Mouse (Mus musculus) heart, embryonic 12.5 days (tissue): ENCODE data around the gene Grik5. TPM values are rescaled to one million over a fixed set of nuclear protein-coding genes. Genes with fewer than 3 reads are reported as not detected.

Source experiments
- ATAC-seq: fragments of 200-750 bp; cut with Nextera tagmentation; 2 replicates; pipeline ENCODE4 v1.8.0; 2017; ENCODE audit warnings: moderate TSS enrichment, moderate library complexity; ENCODE audit not compliant: insufficient number of reproducible peaks, low FRiP score
- H3K27ac ChIP-seq: fragments of 300-500 bp; sonication (generic); 2 replicates; pipeline ENCODE4 v1.5.1; 2016; ENCODE audit warnings: mild to moderate bottlenecking, moderate library complexity; ENCODE audit not compliant: poor library complexity, severe bottlenecking
- H3K27me3 ChIP-seq: fragments of 300-500 bp; sonication (generic); replicated peaks from 2 replicates; pipeline ENCODE4 v1.6.1; 2016; ENCODE audit warnings: mild to moderate bottlenecking, moderate library complexity
- H3K36me3 ChIP-seq: fragments of 300-500 bp; sonication (generic); 2 replicates; pipeline ENCODE4 v1.6.1; 2016; ENCODE audit warnings: mild to moderate bottlenecking, moderate library complexity
- H3K4me1 ChIP-seq: fragments of 300-500 bp; sonication (generic); replicated peaks from 2 replicates; pipeline ENCODE4 v1.6.1; 2016; ENCODE audit warnings: mild to moderate bottlenecking
- H3K4me2 ChIP-seq: fragments of 300-500 bp; sonication (generic); 2 replicates; pipeline ENCODE4 v1.6.1; 2016; ENCODE audit warnings: mild to moderate bottlenecking, moderate library complexity
- H3K4me3 ChIP-seq: fragments of 300-500 bp; sonication (generic); 2 replicates; pipeline ENCODE4 v1.5.1; 2016; ENCODE audit warnings: mild to moderate bottlenecking
- H3K9ac ChIP-seq: fragments of 300-500 bp; sonication (generic); 2 replicates; pipeline ENCODE4 v1.6.1; 2016; ENCODE audit warnings: mild to moderate bottlenecking, moderate library complexity
- H3K9me3 ChIP-seq: fragments of 300-500 bp; sonication (generic); replicated peaks from 2 replicates; pipeline ENCODE4 v1.6.1; 2016; ENCODE audit warnings: mild to moderate bottlenecking, moderate library complexity
- whole genome bisulfite sequencing: fragments of 180-500 bp; shearing (Covaris S2); methylation state at CpG from one replicate; pipeline ENCODE4 v1.1.7; 2016; 5-methylcytosine and 5-hydroxymethylcytosine counted together
- polyA plus RNA-seq: library from polyadenylated mRNA; unstranded; fragments of >200 nt; fragmentation: Nextera tagmentation; extraction: Ambion mirVana; gene quantifications from 2 replicates; pipeline ENCODE4 v1.2.1, GENCODE M21; 2016

The Grik5 gene
- polyA plus RNA-seq, 1 experiment from 2014 or later, result 7.7 TPM

GRCm38 (mm10) chr7:24983396-24983795 is 88.8 kb downstream of the Grik5 start:
- Histone ChIP-seq H3K27ac (no peak overlapping the region), H3K4me2 (no peak overlapping the region), H3K9ac (no peak overlapping the region), H3K4me1 (no peaks in the 10 kb centered on the region), H3K27me3 (peaks cover 6% of the 10 kb centered on the region; the same call in 1 of the 2 replicates), H3K9me3 (no peaks in the 10 kb centered on the region; the same call in 1 of the 2 replicates), H3K4me3 (no peak overlapping the region), H3K36me3 (no peaks in the 10 kb centered on the region)
- WGBS, result 70% methylated on average over 5 of the region's 5 CpGs
- ATAC-seq, result no peak

DNA sequence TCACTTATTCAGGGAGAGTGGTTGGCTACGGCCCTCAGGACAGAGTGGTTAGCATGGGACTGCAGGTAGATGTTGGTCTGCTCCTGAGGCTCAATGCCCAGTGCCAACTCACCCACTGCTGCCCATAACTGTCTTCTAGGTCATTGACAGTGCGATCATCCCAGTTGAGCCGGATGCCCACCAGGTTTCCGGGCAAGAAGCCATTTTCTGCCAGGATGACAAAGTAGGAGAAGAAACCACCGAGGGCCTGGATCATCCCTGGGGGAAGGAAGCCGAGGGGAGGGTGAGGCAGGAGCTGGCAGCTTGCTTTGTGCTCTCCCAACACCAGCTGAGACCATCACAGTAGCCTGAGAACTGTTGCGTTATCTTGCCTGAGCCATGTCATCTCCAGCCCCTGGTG is 91.7 kb downstream of the Grik5 start:
- H3K9ac ChIP-seq, result no peak overlapping the region
- H3K4me1 ChIP-seq, result no peaks in the 10 kb centered on the region
- H3K9me3 ChIP-seq, result no peaks in the 10 kb centered on the region
- H3K27ac ChIP-seq, result no peak overlapping the region
- WGBS, result 75% methylated on average over 7 of the region's 7 CpGs
- ATAC-seq, result no peak
- H3K36me3 ChIP-seq, result no peaks in the 10 kb centered on the region
- peaks cover 6% of the 10 kb centered on the region; the same call in 1 of the 2 replicates for H3K27me3 ChIP-seq
- H3K4me3 ChIP-seq, result no peak overlapping the region
- no peak overlapping the region for H3K4me2 ChIP-seq

DNA sequence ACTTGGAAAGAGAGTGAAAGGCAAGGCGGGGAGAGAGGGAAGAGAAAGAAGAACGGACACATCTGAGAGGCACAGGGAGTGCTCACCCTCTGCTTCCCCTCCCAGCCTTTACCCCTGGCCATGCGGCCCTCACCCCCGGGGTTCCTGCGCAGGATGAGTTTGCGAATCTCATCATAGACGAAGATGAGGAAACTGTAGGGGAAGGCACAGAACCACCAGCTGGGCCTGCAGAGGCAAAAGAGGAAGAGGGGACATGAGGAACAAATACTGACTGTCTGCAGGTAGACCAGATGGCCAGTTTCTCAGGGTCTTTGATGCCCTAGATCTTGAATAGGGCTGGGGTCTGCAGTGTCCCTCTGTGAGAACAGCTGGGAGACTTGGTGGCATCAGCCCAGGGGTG is 93.4 kb downstream of the Grik5 start:
- H3K27ac ChIP-seq, result no peak overlapping the region
- ATAC-seq, result no peak

GRCm38 (mm10) chr7:24974893-24975595 is 97.1 kb downstream of the Grik5 start:
- Histone ChIP-seq H3K4me3 (no peak overlapping the region), H3K27ac (no peak overlapping the region), H3K27me3 (no peaks in the 10 kb centered on the region), H3K9me3 (no peaks in the 10 kb centered on the region), H3K4me2 (no peak overlapping the region), H3K36me3 (peaks cover 4% of the 10 kb centered on the region; the same call in 1 of the 2 replicates), H3K4me1 (peaks cover 9% of the 10 kb centered on the region), H3K9ac (no peak overlapping the region)
- ATAC-seq, result no peak
- WGBS, result 26% methylated on average over 9 of the region's 9 CpGs

More for the DNA sequence above, 93.4 kb downstream of the Grik5 start:
- Histone ChIP-seq H3K36me3 (no peaks in the 10 kb centered on the region), H3K9ac (no peak overlapping the region), H3K4me2 (no peak overlapping the region), H3K9me3 (no peaks in the 10 kb centered on the region), H3K4me3 (no peak overlapping the region), H3K27me3 (peaks cover 6% of the 10 kb centered on the region; the same call in 1 of the 2 replicates), H3K4me1 (no peaks in the 10 kb centered on the region)
- WGBS, result 73% methylated on average over 7 of the region's 7 CpGs

- 67% methylated on average over 5 of the region's 5 CpGs for WGBS
- no peak for ATAC-seq
- no peak overlapping the region for H3K4me2 ChIP-seq
Observed at GRCm38 (mm10) chr7:24973902-24974301, 98.2 kb downstream of the Grik5 start.

GRCm38 (mm10) chr7:24973208-24973607 is 98.9 kb downstream of the Grik5 start:
- no peak overlapping the region for H3K27ac ChIP-seq
- no peaks in the 10 kb centered on the region for H3K27me3 ChIP-seq
- no peak overlapping the region for H3K9ac ChIP-seq
- ATAC-seq, result no peak
- H3K4me3 ChIP-seq, result no peak overlapping the region
- WGBS, result 79% methylated on average over 4 of the region's 4 CpGs
- H3K4me2 ChIP-seq, result no peak overlapping the region
- peaks cover 9% of the 10 kb centered on the region for H3K4me1 ChIP-seq
- no peaks in the 10 kb centered on the region for H3K9me3 ChIP-seq
- peaks cover 14% of the 10 kb centered on the region; the same call in 1 of the 2 replicates for H3K36me3 ChIP-seq

More at GRCm38 (mm10) chr7:24973902-24974301, 98.2 kb downstream of the Grik5 start:
- Histone ChIP-seq H3K9ac (no peak overlapping the region), H3K4me1 (peaks cover 9% of the 10 kb centered on the region), H3K27ac (no peak overlapping the region), H3K36me3 (peaks cover 14% of the 10 kb centered on the region; the same call in 1 of the 2 replicates), H3K4me3 (no peak overlapping the region), H3K27me3 (no peaks in the 10 kb centered on the region), H3K9me3 (no peaks in the 10 kb centered on the region)

GRCm38 (mm10) chr7:24971972-24972893 is 99.9 kb downstream of the Grik5 start, which contains the start of gene Rabac1:
Gene Rabac1, minus strand, starts transcription at chr7:24972754.
- Histone ChIP-seq H3K4me2 (peak within 1 kb of the TSS; percentile 78), H3K4me3 (peak within 1 kb of the TSS; percentile 73), H3K9ac (peak within 1 kb of the TSS; percentile 85), H3K27me3 (no peaks in the 10 kb centered on the region), H3K9me3 (no peaks in the 10 kb centered on the region), H3K27ac (peak within 1 kb of the TSS; percentile 76), H3K4me1 (peaks cover 9% of the 10 kb centered on the region), H3K36me3 (peaks cover 14% of the 10 kb centered on the region; the same call in 1 of the 2 replicates)
- WGBS, result 0% methylated on average over 45 of the region's 45 CpGs
- peak; percentile 95 for ATAC-seq

DNA sequence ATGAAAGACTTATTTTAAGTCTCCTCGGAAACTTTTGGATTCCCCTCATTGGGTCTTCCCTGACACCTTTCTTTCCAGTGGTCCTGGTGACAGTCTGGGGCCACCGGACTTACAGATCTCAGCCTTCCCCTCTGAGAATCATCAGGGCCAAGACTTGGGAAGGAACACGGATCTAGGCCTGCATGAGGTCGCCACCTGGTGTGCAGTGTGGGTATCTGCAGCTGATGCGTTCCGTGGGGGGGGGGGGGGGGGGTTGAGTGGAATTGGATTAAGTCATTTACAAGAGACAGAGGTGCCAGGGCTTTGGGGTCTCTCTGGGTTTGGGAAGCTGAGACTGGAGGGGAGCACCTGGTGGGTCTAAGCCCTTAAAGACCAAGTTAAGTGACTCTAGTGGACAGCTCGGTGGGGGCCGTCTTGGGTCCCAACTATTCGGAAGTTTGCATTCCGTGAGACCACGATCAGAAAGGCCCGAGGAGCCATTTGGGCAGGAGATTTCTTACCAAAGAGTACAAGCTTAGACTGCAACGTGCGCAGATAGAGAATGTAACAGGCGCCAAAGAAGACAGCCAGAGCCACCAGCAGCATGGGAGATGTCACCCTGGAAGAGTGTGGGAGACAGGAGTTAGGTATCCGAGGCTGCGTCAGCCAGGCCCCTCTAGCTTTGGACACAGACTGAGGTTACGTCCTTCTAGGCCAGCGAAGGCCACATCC is 100.7 kb downstream of the Grik5 start:
- Histone ChIP-seq H3K4me1 (peaks cover 9% of the 10 kb centered on the region), H3K9ac (peak overlapping the region; percentile 85), H3K36me3 (peaks cover 14% of the 10 kb centered on the region; the same call in 1 of the 2 replicates), H3K9me3 (no peaks in the 10 kb centered on the region), H3K4me3 (peak overlapping the region; percentile 73), H3K27ac (no peak overlapping the region), H3K27me3 (no peaks in the 10 kb centered on the region), H3K4me2 (peak overlapping the region; percentile 78)
- 7% methylated on average over 19 of the region's 19 CpGs for WGBS
- no peak for ATAC-seq

GRCm38 (mm10) chr7:24970341-24970740 is 101.8 kb downstream of the Grik5 start:
- Histone ChIP-seq H3K27me3 (no peaks in the 10 kb centered on the region), H3K4me2 (no peak overlapping the region), H3K4me3 (no peak overlapping the region), H3K27ac (no peak overlapping the region), H3K9me3 (no peaks in the 10 kb centered on the region), H3K9ac (no peak overlapping the region), H3K4me1 (peaks cover 9% of the 10 kb centered on the region), H3K36me3 (peaks cover 14% of the 10 kb centered on the region; the same call in 1 of the 2 replicates)
- WGBS, result 96% methylated on average over 3 of the region's 3 CpGs
- ATAC-seq, result no peak

DNA sequence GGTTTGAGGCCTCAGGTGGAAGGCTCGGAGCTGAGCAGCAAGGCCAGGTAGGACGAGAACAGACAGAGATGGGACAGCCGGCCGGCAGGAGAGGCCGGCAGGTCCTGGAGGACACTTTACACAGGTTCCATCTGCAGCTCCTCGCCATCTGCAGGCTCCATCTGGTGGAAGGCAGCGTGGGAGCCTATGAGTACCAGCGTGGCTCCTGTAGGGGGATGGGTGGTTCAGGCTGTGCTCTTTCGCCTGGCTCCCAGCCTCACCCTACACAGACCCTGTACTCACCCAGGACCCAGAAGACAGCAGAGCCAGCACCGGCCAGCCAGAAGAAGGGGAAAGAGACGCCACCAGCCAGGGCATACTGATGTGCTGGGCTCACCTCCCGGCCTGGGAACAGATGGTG is 102.3 kb downstream of the Grik5 start:
- WGBS, result 74% methylated on average over 11 of the region's 12 CpGs
- no peak overlapping the region for H3K4me3 ChIP-seq
- ATAC-seq, result no peak

More for the DNA sequence above, 102.3 kb downstream of the Grik5 start:
- Histone ChIP-seq H3K27me3 (no peaks in the 10 kb centered on the region), H3K4me2 (no peak overlapping the region), H3K36me3 (peaks cover 14% of the 10 kb centered on the region; the same call in 1 of the 2 replicates), H3K9ac (no peak overlapping the region), H3K9me3 (no peaks in the 10 kb centered on the region), H3K27ac (no peak overlapping the region), H3K4me1 (peaks cover 9% of the 10 kb centered on the region)
